Mouse (Mus musculus) neural tube, embryonic 15.5 days (tissue): ENCODE results near the gene Slc6a5. TPM values are rescaled to one million over a fixed set of nuclear protein-coding genes. Genes with fewer than 3 reads are reported as not detected.

ENCODE experiments used
- ATAC-seq: fragments of 200-750 bp; cut with Nextera tagmentation; 2 replicates; pipeline ENCODE4 v1.8.0; 2017; ENCODE audit warnings: mild to moderate bottlenecking, moderate TSS enrichment, moderate library complexity; ENCODE audit not compliant: low FRiP score
- H3K27ac ChIP-seq: fragments of 300-500 bp; sonication (generic); replicated peaks from 2 replicates; pipeline ENCODE4 v1.5.1; 2015; ENCODE audit warnings: mild to moderate bottlenecking, inconsistent platforms
- H3K27me3 ChIP-seq: fragments of 300-500 bp; sonication (generic); replicated peaks from 2 replicates; pipeline ENCODE4 v1.6.1; 2015; ENCODE audit warnings: inconsistent platforms
- H3K36me3 ChIP-seq: fragments of 300-500 bp; sonication (generic); 2 replicates; pipeline ENCODE4 v1.6.1; 2015; ENCODE audit warnings: inconsistent platforms
- H3K4me1 ChIP-seq: fragments of 300-500 bp; sonication (generic); 2 replicates; pipeline ENCODE4 v1.6.1; 2015; ENCODE audit warnings: inconsistent platforms
- H3K4me2 ChIP-seq: fragments of 300-500 bp; sonication (generic); 2 replicates; pipeline ENCODE4 v1.6.1; 2015; ENCODE audit warnings: inconsistent platforms, mild to moderate bottlenecking, moderate library complexity
- H3K4me3 ChIP-seq: fragments of 300-500 bp; sonication (generic); replicated peaks from 2 replicates; pipeline ENCODE4 v1.5.1; 2015; ENCODE audit warnings: mild to moderate bottlenecking, inconsistent platforms
- H3K9ac ChIP-seq: fragments of 300-500 bp; sonication (generic); replicated peaks from 2 replicates; pipeline ENCODE4 v1.6.1; 2015; ENCODE audit warnings: mild to moderate bottlenecking, inconsistent platforms
- H3K9me3 ChIP-seq: fragments of 300-500 bp; sonication (generic); replicated peaks from 2 replicates; pipeline ENCODE4 v1.6.1; 2016; ENCODE audit warnings: inconsistent platforms
- WGBS: fragments of 180-500 bp; shearing (Covaris S2); methylation state at CpG from one replicate; pipeline ENCODE4 v1.1.7; 2015; ENCODE audit warnings: mixed read lengths; 5-methylcytosine and 5-hydroxymethylcytosine counted together
- polyA plus RNA-seq: library from polyadenylated mRNA; unstranded; fragments of >200 nt; fragmentation: Nextera tagmentation; extraction: Ambion mirVana; gene quantifications from 2 replicates; pipeline ENCODE4 v1.2.1, GENCODE M21; 2015

The Slc6a5 gene
- polyA plus RNA-seq, 1 experiment from 2014 or later, result 19.7 TPM

DNA sequence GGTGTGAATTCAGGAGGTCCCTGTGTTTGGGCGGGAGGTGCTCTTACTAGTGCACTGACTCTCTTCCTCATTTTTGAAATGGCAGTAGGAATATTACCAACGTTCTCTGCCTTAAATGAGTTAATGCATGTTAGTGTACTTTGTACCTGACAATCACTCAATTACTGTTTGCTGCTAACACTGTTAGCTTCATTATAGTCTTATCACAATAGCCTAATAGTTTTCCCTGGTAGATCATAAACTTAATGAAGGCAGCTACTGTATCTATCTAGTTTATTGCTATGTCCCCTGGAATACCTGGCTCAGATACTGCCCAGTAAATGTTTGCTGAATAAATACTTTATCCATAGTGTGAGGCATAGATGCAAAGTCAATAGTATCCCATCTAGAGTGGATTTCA lies 15.2 kb upstream of the Slc6a5 start:
- 58% methylated on average over 2 of the region's 2 CpGs for WGBS
- H3K9me3 ChIP-seq, result no peaks in the 10 kb centered on the region
- ATAC-seq, result no peak
- H3K9ac ChIP-seq, result no peak overlapping the region
- H3K27me3 ChIP-seq, result no peaks in the 10 kb centered on the region
- no peak overlapping the region for H3K4me2 ChIP-seq
- H3K36me3 ChIP-seq, result no peaks in the 10 kb centered on the region
- no peak overlapping the region for H3K4me3 ChIP-seq
- H3K27ac ChIP-seq, result no peak overlapping the region
- no peaks in the 10 kb centered on the region for H3K4me1 ChIP-seq

DNA sequence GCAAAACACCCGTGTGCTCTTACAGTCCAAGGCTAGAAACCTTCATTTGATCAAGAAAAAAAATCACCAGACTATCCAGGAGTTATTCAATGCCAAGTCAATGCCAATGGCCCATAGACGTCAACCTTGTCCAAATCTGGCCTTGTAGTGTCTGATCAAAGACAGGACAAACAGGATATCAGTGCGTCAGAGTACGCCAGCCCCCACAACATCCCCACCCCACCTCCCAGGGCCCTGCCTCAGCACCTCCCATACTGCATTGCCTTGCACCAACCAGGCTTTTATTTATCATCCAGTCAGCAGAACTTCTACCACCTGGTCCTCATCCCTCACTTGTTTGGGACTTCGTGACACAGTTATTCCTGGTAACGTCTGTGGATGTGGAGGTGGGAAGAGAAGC lies 14.7 kb upstream of the Slc6a5 start:
- H3K36me3 ChIP-seq, result no peaks in the 10 kb centered on the region
- no peaks in the 10 kb centered on the region for H3K9me3 ChIP-seq
- H3K4me1 ChIP-seq, result no peaks in the 10 kb centered on the region
- H3K4me2 ChIP-seq, result no peak overlapping the region
- WGBS, result 88% methylated on average over 6 of the region's 6 CpGs
- no peak for ATAC-seq
- H3K4me3 ChIP-seq, result no peak overlapping the region
- no peak overlapping the region for H3K9ac ChIP-seq
- H3K27me3 ChIP-seq, result no peaks in the 10 kb centered on the region
- no peak overlapping the region for H3K27ac ChIP-seq

DNA sequence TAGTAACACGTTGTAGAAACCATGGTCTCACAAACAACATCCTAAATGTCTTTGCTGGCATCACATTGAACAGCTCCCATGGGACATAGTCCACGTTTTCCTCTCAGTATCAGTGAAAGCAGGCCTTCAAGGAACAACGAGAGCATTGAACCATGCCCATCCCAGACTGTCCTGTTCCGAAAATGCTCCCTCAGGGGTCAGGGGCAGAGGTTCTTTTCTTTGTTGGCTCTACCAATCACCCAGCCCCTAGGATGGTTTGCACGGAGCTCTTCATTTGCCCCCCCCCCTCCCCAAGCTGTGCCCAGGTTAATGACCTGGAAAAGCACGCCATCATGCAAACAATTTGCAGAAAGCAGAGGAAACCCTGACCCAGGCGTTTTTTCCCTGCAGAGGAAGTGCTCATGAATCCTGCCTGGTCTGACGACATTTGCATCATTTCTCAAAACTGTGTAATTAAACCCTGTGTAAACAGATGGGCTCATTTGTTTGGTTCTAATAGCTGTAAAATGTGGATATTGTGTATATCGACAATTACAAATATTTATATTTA lies 7.9 kb upstream of the Slc6a5 start:
- no peak overlapping the region for H3K4me2 ChIP-seq
- H3K4me1 ChIP-seq, result peaks cover 5% of the 10 kb centered on the region
- peaks cover 30% of the 10 kb centered on the region for H3K27me3 ChIP-seq
- peak; percentile 26; the same call in 1 of the 2 replicates for ATAC-seq
- H3K9me3 ChIP-seq, result no peaks in the 10 kb centered on the region
- H3K27ac ChIP-seq, result peak overlapping the region; percentile 41; the same call in 1 of the 2 replicates
- no peaks in the 10 kb centered on the region for H3K36me3 ChIP-seq
- no peak overlapping the region for H3K9ac ChIP-seq
- H3K4me3 ChIP-seq, result no peak overlapping the region
- 15% methylated on average over 9 of the region's 9 CpGs for WGBS

DNA sequence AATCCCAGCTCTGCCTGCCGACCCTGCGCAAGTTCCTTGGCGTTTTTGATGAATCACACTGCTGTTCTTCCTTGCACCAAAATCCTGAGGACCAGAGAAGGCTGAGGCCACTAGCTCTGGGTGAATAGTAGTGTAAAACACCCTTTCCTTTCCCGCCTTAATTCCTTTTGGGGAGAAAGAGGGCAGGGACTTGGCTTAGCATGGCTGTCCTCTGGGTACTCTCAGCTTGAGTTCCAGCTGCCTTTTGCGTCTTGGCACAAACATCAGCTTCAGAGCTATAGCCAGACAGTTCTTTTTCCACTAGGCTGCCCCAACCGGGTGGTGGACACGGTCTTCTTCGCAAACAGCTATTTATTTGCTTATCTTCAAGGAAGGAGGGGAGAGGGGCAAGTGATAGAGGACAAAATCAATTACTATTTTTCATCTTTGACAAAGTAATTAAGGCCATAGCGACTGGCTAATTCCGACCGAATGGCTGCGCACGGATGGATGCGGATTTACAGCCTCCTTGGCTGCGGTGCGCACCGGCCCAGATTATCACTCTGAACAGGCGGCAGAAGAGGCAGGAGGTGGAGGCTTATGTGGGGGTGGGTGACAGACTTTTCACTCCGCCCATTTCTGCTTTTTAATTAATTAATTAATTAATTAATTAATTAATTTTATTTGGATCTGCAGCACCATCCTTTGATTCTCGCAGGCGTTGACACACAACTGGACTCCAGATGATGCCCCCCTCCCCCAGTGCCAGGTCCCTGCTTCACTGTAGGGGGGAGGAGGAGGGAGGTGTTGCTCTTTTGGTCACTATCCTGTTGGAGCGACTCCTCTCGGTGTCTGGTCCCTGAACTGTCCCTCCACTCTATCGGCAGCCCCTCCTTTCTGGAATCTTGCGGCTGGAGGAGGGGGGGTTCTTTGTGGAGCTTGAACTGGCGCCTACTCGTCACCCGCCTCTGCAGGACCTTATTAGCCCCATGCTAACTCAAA lies 2.5 kb upstream of the Slc6a5 start:
- Histone ChIP-seq H3K36me3 (no peaks in the 10 kb centered on the region), H3K27me3 (peaks cover 66% of the 10 kb centered on the region), H3K4me1 (peaks cover 27% of the 10 kb centered on the region), H3K4me2 (peak overlapping the region; percentile 57), H3K4me3 (peak overlapping the region; percentile 23), H3K9ac (peak overlapping the region; percentile 26; the same call in 1 of the 2 replicates), H3K27ac (peak overlapping the region; percentile 85), H3K9me3 (no peaks in the 10 kb centered on the region)
- peak; percentile 46 for ATAC-seq
- WGBS, result under 1% methylated on average over 28 of the region's 28 CpGs

DNA sequence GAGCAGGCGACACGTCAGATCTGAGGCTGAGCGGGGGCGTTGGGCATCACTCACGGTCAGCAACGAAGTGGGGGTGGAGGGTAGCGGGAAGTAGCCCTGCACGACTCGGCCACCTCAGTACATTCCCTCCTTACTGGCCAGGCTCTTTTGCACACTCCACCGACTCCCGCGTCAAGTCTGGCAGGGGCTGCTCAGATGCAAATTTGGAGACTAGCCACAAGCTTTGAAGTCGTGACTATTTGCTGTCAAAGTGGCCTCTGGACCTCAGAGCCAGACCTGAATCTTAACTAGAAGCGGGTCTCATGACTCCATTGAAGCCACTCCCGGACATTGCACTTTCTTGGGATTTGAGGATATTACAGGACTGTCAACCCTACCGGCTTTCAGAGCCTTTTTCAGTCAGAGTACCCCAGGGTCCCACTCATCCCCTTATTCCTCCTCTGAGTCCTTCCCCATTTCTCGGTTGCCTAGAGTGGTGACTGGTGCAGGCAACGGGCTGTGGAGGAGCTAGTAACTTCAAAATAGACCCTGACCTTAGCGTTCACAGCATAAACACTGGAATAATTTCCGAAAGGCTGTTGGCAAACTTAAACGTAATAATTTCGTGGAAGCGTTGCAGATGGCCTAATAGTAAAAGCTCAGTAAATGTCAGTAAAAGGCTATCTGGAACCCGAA lies 1.6 kb upstream of the Slc6a5 start:
- H3K27me3 ChIP-seq, result peaks cover 73% of the 10 kb centered on the region
- H3K27ac ChIP-seq, result peak overlapping the region; percentile 85
- H3K4me2 ChIP-seq, result peak overlapping the region; percentile 57
- peak overlapping the region; percentile 40 for H3K9ac ChIP-seq
- H3K4me1 ChIP-seq, result peaks cover 27% of the 10 kb centered on the region
- under 1% methylated on average over 24 of the region's 24 CpGs for WGBS
- H3K36me3 ChIP-seq, result no peaks in the 10 kb centered on the region
- H3K4me3 ChIP-seq, result peak overlapping the region; percentile 26
- no peaks in the 10 kb centered on the region for H3K9me3 ChIP-seq
- peak; percentile 34 for ATAC-seq

DNA sequence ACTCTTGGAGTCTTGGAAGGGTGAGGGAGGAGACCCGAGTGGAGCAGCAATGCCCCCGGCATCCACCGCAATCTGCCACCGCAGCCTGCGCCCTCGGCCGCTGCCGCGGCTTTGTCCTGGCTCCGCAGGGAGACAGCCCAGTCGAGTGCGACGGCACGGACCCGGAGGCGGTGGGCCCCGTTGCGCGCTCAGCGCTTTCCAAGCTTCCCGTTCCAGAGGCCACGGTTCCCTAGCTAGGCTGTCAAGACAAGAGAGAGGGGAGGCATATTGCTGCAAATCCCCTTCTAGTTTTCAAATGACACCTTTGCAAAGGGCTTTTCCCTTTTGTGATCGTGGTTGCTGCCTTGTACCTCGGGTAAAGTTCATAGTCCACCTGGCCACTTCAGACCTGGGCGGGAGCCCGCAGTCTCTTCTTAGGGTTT lies 945 bp upstream of the Slc6a5 start:
- peak overlapping the region; percentile 40 for H3K9ac ChIP-seq
- 0% methylated on average over 26 of the region's 26 CpGs for WGBS
- peak overlapping the region; percentile 57 for H3K4me2 ChIP-seq
- H3K27me3 ChIP-seq, result peaks cover 77% of the 10 kb centered on the region
- H3K36me3 ChIP-seq, result no peaks in the 10 kb centered on the region
- H3K9me3 ChIP-seq, result no peaks in the 10 kb centered on the region
- peaks cover 27% of the 10 kb centered on the region for H3K4me1 ChIP-seq
- peak overlapping the region; percentile 26 for H3K4me3 ChIP-seq
- ATAC-seq, result no peak
- H3K27ac ChIP-seq, result peak overlapping the region; percentile 85

DNA sequence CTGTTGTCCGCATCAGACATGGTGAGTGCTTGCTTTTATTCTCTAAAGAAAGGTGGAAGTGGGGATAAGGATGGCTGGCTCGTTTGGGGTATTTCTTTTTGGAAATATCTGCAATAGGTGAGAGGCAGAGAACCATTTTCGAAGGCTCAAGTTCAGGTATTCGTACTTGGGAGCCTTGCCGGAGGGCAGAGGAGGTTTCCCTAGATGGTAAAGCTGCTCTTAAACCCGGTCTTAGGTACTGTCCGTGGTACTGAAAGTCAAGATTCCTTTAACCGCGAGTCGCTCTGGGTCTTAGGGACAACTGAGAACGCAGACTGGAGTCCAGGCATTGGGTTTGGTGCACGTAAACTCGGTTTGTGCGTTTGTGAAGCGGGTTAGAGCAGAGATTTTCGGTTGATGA lies 415 bp downstream of the Slc6a5 start:
- Histone ChIP-seq H3K4me3 (peak overlapping the region; percentile 43), H3K27ac (peak overlapping the region; percentile 85), H3K36me3 (no peaks in the 10 kb centered on the region), H3K4me2 (peak overlapping the region; percentile 57), H3K27me3 (peaks cover 76% of the 10 kb centered on the region), H3K9me3 (no peaks in the 10 kb centered on the region), H3K4me1 (peaks cover 28% of the 10 kb centered on the region), H3K9ac (peak overlapping the region; percentile 56)
- WGBS, result 1% methylated on average over 16 of the region's 16 CpGs
- ATAC-seq, result no peak

DNA sequence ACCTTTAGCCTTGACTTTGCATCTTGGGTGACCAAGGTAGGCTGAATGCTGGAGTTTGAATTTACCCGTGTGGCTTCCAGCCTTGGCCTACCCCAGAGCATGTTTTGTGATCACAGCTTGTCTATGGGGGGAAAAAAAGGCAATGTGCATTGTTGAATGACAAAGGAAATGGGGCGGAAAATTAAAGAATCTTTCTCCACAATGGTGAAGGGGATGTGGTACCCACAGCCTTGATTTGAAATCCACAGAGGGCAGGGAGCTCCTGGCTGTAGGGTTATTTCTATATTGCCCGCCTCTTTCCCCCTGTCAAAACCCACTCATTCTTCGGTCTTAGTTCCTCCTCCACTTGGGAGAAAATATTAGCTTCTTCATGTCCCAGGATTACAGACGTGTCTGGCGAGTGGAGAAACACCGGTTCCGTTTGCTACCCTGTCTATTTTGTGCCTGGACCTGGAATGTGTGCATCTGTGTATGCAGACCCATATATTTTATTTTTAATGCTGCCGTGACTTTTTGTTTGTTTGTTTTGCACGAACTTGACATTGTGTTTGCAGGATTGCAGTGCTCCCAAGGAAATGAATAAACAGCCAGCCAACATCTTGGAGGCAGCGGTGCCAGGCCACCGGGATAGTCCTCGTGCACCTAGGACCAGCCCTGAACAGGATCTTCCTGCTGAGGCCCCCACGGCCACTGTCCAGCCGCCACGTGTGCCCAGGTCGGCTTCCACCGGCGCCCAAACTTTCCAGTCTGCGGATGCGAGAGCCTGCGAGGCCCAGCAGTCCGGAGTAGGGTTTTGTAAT lies 1.4 kb downstream of the Slc6a5 start:
- WGBS, result 2% methylated on average over 23 of the region's 23 CpGs
- ATAC-seq, result no peak

DNA sequence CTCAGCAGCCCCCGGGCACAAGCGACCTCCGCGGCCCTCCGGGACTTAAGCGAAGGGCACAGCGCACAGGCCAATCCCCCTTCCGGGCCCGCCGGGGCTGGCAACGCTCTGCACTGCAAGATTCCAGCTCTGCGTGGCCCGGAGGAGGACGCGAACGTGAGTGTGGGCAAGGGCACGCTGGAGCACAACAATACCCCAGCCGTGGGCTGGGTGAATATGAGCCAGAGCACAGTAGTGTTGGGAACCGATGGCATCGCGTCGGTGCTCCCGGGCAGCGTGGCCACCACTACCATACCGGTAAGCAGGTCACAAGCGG lies 2.0 kb downstream of the Slc6a5 start:
- Histone ChIP-seq H3K4me2 (peak overlapping the region; percentile 57), H3K36me3 (no peaks in the 10 kb centered on the region), H3K4me1 (peaks cover 42% of the 10 kb centered on the region), H3K27ac (peak overlapping the region; percentile 85), H3K9ac (peak overlapping the region; percentile 56), H3K4me3 (peak overlapping the region; percentile 43), H3K27me3 (peaks cover 75% of the 10 kb centered on the region), H3K9me3 (no peaks in the 10 kb centered on the region)
- WGBS, result under 1% methylated on average over 26 of the region's 26 CpGs
- no peak for ATAC-seq

More for the DNA sequence above, 1.4 kb downstream of the Slc6a5 start:
- Histone ChIP-seq H3K36me3 (no peaks in the 10 kb centered on the region), H3K9me3 (no peaks in the 10 kb centered on the region), H3K4me2 (peak overlapping the region; percentile 57), H3K4me3 (peak overlapping the region; percentile 43), H3K9ac (peak overlapping the region; percentile 56), H3K4me1 (peaks cover 37% of the 10 kb centered on the region), H3K27ac (peak overlapping the region; percentile 85), H3K27me3 (peaks cover 76% of the 10 kb centered on the region)

DNA sequence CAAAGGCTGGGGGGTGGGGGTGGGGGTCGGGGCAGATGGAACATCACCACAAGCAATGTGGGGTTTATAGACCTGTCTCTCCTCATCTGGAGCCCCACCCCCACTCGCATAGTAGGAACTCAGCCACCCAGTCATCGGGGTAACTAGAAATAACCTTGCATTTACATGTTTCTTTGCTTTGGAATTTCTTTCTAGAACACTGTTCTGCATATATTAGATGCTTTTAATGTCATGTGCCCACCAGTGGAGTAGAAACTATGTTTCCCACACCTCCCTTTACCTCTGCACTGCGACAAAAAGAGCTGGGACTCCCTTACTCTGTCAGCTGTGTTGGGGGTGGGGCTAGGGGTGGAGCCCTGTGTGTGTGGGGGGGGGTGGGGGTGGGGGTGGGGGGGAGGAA lies 3.2 kb downstream of the Slc6a5 start:
- H3K36me3 ChIP-seq, result no peaks in the 10 kb centered on the region
- peak overlapping the region; percentile 56 for H3K9ac ChIP-seq
- peaks cover 76% of the 10 kb centered on the region for H3K27me3 ChIP-seq
- peak overlapping the region; percentile 85 for H3K27ac ChIP-seq
- peaks cover 33% of the 10 kb centered on the region for H3K4me1 ChIP-seq
- H3K4me2 ChIP-seq, result peak overlapping the region; percentile 57
- peak; percentile 39 for ATAC-seq
- peak overlapping the region; percentile 43 for H3K4me3 ChIP-seq
- no peaks in the 10 kb centered on the region for H3K9me3 ChIP-seq
- WGBS, result 2% methylated on average over 4 of the region's 4 CpGs
